Mouse (Mus musculus) heart, adult 2 months (tissue): ENCODE data around the gene Msh5. TPM values are rescaled to one million over a fixed set of nuclear protein-coding genes. Genes with fewer than 3 reads are reported as not detected.

Experiments used
- DNase-seq, 2 experiments: peaks; one replicate each; pipeline ENCODE4 v3.0.0; 2021
- H3K27ac ChIP-seq: fragments of 200-600 bp; 2 replicates; pipeline ENCODE4 v1.8.1; 2022
- H3K27me3 ChIP-seq: fragments of 200-500 bp; 2 replicates; pipeline ENCODE4 v1.6.1; 2012; ENCODE audit warnings: mild to moderate bottlenecking, low read length, inconsistent platforms, mixed read lengths; ENCODE audit not compliant: control insufficient read depth, insufficient read depth
- H3K36me3 ChIP-seq: fragments of 200-500 bp; 2 replicates; pipeline ENCODE4 v1.6.1; 2012; ENCODE audit warnings: low read length, inconsistent platforms; ENCODE audit not compliant: control insufficient read depth, insufficient read depth
- H3K4me1 ChIP-seq: fragments of 200-500 bp; 2 replicates; pipeline ENCODE4 v1.6.1; 2011; ENCODE audit warnings: low read length; ENCODE audit not compliant: control insufficient read depth, insufficient read depth
- H3K4me3 ChIP-seq: fragments of 200-600 bp; 2 replicates; pipeline ENCODE4 v1.8.1; 2022
- H3K79me2 ChIP-seq: fragments of 200-500 bp; replicated peaks from 2 replicates; pipeline ENCODE4 v1.6.1; 2012; ENCODE audit warnings: mild to moderate bottlenecking, inconsistent platforms, low read length, moderate library complexity, mixed read lengths; ENCODE audit not compliant: control insufficient read depth, insufficient read depth
- H3K9ac ChIP-seq: fragments of 200-500 bp; 2 replicates; pipeline ENCODE4 v1.6.1; 2012; ENCODE audit warnings: low read depth, mild to moderate bottlenecking, control low read depth, inconsistent platforms, low read length, mixed read lengths
- CTCF ChIP-seq: fragments of 200-600 bp; IDR thresholded peaks from 2 replicates; pipeline ENCODE4 v1.8.1; 2022; ENCODE audit warnings: antibody characterized with exemption, mild to moderate bottlenecking, moderate library complexity
- EP300 ChIP-seq: fragments of 200-500 bp; IDR thresholded peaks from 2 replicates; pipeline ENCODE4 v1.6.1; 2011; ENCODE audit warnings: low read depth, low read length, control low read depth; ENCODE audit not compliant: insufficient read depth
- POLR2A ChIP-seq: fragments of 200-500 bp; IDR thresholded peaks from 2 replicates; pipeline ENCODE4 v1.6.1; 2011; ENCODE audit warnings: mild to moderate bottlenecking, low read depth, low read length, control low read depth; ENCODE audit not compliant: insufficient read depth
- WGBS: fragments of 180-500 bp; shearing (Covaris S2); methylation state at CpG from one replicate; pipeline ENCODE4 v1.1.7; 2018; 5-methylcytosine and 5-hydroxymethylcytosine counted together
- intact Hi-C: fragments of 180-260 bp; cut with DNase I; formaldehyde crosslinking; loops from one replicate; pipeline ENCODE4 v1.15.1; 2025
- polyA plus RNA-seq: library from polyadenylated mRNA; depleted of rRNA; stranded (reverse); fragments of >200 nt; gene quantifications from 2 replicates; pipeline ENCODE4 v1.2.3, GENCODE M21; 2012
- total RNA-seq, 2 experiments: library from RNA; stranded (reverse); gene quantifications; 2 replicates each; pipeline ENCODE4 v1.2.3; 2021

Gene Msh5
- total and polyA plus RNA-seq, 3 experiments, result 0.23 to 1.2 (median 0.29) TPM

DNA sequence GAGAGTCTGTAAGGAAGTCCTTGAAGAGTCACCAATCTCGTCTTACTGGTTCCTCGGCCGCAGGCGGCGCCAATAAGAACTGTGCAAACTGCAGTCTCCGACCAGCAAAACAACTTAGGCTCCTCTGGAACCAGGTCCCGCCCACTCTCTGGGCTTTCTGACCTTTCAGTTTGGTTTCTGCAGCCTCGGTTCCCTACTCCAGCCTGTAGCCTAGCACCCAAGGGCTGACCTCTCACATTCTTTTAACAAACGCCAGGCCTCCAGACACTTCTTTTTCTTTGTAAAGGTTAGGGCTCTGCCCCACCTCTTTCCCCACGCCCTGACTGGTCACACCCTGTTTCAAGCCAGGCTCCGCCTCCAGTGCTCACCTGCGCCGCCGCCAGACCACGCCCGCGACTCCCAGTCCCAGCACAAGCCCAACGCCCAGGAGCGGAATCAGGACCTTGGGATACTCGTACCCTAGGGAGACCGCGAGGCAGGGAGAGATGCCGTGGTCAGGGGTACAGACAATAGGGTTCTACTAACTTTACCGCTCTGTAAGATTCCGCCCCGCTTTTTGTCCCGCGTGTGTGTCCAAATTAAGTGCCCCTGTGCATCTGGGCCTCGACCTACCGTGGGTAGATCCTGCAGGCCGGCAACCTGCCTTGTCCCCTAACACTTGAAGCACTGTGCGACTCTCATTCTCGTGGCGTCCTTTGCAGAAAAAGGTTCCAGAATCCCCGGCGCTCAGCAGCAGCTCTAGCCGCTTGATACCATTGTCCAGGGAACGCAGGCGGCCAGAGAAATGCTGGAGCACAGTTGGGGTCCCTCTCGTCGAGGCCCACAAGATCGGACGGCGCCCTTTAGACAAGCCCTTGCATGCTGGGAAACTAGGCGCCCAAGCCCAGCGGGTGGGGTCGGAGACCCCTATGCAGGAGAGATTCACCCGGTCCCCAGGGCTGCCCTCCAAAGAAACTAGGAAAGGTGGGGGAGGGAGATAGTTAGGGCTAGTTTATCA lies 18.7 kb upstream of the Msh5 start, which contains the start of gene Ly6g6c:
Gene Ly6g6c, plus strand, starts transcription at position 438 of the 997 bp plus-strand sequence.
- H3K4me3 ChIP-seq, result peak within 1 kb of the TSS; percentile 18; the same call in 1 of the 2 replicates
- 9% methylated on average over 48 of the region's 48 CpGs for WGBS
- peak within 1 kb of the TSS; percentile 36 for H3K9ac ChIP-seq
- peaks cover 2% of the 10 kb centered on the region for H3K4me1 ChIP-seq
- TF ChIP-seq CTCF, result no peak
- TF ChIP-seq EP300, result no peak
- TF ChIP-seq POLR2A, result no peak
- no peaks in the 10 kb centered on the region for H3K36me3 ChIP-seq
- no peak within 1 kb of the TSS; the same call in 1 of the 2 replicates for H3K27ac ChIP-seq
- intact Hi-C loops, result no loop called here
- DNase-seq, result peak; percentile 58 to 68
- no peaks in the 10 kb centered on the region; the same call in 1 of the 2 replicates for H3K27me3 ChIP-seq
- H3K79me2 ChIP-seq, result no peaks in the 10 kb centered on the region

DNA sequence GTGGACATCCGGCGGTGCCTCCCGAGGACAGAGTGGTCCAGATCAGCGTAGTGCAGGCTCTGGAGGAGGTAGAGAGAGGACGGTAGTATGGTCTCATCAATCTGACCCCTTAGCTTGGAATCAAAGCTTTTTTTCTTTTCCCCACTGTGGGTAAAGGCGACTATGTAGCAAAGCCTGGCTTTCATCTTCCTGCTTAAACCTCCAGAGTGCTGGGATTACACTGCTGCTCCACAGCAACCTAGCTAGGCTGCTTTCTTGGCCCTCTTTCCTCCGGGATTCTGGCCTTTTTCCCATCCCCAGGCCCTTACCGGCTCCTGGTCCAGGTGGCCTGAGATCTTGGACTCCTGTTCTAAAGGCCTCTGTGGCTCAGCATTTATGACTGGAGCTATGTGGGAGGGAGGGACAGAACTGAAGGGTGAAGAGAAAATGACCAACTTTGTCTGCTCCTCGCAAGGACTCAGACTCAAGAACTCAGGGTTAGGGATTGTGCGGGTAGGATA lies 17.9 kb upstream of the Msh5 start:
- H3K4me3 ChIP-seq, result no peak overlapping the region
- intact Hi-C loops, result no loop called here
- TF ChIP-seq CTCF, result no peak
- TF ChIP-seq EP300, result no peak
- no peak for TF ChIP-seq POLR2A
- H3K27me3 ChIP-seq, result no peaks in the 10 kb centered on the region; the same call in 1 of the 2 replicates
- H3K27ac ChIP-seq, result no peak overlapping the region; the same call in 1 of the 2 replicates
- 49% methylated on average over 10 of the region's 10 CpGs for WGBS
- H3K79me2 ChIP-seq, result no peaks in the 10 kb centered on the region
- no peaks in the 10 kb centered on the region for H3K36me3 ChIP-seq
- peaks cover 4% of the 10 kb centered on the region for H3K4me1 ChIP-seq
- H3K9ac ChIP-seq, result peak overlapping the region; percentile 3; the same call in 1 of the 2 replicates
- DNase-seq, result no peak

DNA sequence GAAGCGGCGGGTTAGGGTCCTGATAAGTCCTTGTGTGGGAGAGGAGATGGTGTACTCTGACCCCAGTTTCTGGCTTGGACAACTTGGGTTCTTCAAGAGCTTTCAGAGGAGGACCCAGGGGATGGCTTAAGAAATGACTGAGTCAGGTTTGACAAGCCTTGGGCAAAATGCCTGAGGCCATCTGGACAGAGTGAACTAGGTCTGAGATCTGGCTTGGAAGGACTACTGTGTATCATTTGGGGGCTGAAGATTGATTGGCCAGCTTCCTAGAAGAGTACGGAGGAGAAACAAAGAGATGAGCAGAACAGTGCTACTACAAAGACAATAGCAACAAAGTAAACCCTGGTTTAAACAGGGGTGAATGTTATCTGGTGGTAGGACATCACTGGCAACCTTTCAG lies 16.9 kb upstream of the Msh5 start:
- H3K36me3 ChIP-seq, result no peaks in the 10 kb centered on the region
- H3K9ac ChIP-seq, result no peak overlapping the region
- 79% methylated on average over 3 of the region's 3 CpGs for WGBS
- H3K27me3 ChIP-seq, result no peaks in the 10 kb centered on the region; the same call in 1 of the 2 replicates
- TF ChIP-seq CTCF (no peak), POLR2A (no peak), EP300 (no peak)
- DNase-seq, result no peak
- no peak overlapping the region for H3K27ac ChIP-seq
- no peak overlapping the region for H3K4me3 ChIP-seq
- intact Hi-C loops, result no loop called here
- H3K79me2 ChIP-seq, result no peaks in the 10 kb centered on the region
- H3K4me1 ChIP-seq, result peaks cover 4% of the 10 kb centered on the region

- DNase-seq, result no peak
- Histone ChIP-seq H3K79me2 (no peaks in the 10 kb centered on the region), H3K36me3 (peaks cover 4% of the 10 kb centered on the region), H3K4me3 (no peak overlapping the region), H3K27me3 (no peaks in the 10 kb centered on the region), H3K27ac (no peak overlapping the region), H3K4me1 (peaks cover 4% of the 10 kb centered on the region), H3K9ac (no peak overlapping the region)
- TF ChIP-seq POLR2A (no peak), EP300 (no peak), CTCF (no peak)
- intact Hi-C loops, result no loop called here
- 80% methylated on average over 7 of the region's 8 CpGs for WGBS
Observed at GRCm38 (mm10) chr17:35061299-35061698, 14.8 kb upstream of the Msh5 start.

DNA sequence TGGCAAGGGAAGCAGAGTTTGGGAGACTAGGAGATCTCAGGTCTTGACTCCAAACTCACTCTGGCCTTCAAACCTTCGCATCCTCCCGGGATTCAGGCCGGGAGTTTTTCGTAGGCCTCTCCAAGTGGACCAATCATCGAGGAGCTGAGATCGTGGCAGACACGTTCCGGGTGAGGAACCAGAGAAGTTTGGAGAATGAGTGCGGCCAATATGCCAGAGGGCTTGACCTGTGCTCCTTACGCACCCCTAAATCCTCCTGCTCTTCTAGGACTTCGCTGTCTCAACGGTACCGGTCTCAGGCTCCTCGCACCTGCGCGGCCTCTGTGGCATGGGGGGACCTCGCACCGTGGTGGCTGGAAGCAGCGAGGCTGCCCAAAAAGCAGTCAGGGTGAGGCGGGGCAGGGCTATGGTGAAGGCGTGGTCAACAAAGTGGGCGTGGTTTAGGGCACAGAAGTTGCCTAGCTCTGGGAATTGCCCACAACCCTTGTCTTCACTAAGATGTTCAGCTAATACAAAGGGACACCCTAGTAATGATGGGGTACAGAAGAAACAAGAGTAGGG lies 14.3 kb upstream of the Msh5 start:
- Histone ChIP-seq H3K9ac (no peak overlapping the region), H3K4me3 (no peak overlapping the region), H3K79me2 (no peaks in the 10 kb centered on the region), H3K4me1 (peaks cover 7% of the 10 kb centered on the region), H3K36me3 (peaks cover 5% of the 10 kb centered on the region), H3K27me3 (no peaks in the 10 kb centered on the region), H3K27ac (no peak overlapping the region)
- no peak for TF ChIP-seq POLR2A
- no peak for TF ChIP-seq EP300
- TF ChIP-seq CTCF, result no peak
- WGBS, result 70% methylated on average over 22 of the region's 22 CpGs
- intact Hi-C loops, result no loop called here
- DNase-seq, result peak in 1 of 2 experiments; percentile 35
